Comparison of ENCODE assay signal across 7 mouse cellular contexts in the genomic region with DNA sequence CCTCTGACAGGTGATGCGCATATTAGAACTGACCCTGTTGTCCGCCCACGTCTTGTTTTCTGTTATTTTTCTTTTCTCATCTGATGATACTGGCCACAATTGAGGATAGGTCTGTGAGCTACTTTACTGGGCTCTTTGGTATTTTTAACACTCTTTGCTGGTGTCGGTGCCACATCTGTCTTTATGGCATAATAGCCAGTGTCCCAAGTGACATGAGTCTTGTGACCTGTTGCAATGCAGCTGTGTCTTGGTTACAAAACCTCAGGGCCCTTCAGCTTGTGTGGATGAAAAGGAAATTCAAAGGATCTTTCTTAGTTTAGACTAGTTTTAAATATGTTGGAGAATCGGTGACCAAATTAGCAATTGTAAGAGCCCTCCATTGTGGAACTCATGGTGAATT. TPM values are rescaled to one million over a fixed set of nuclear protein-coding genes. Genes with fewer than 3 reads are reported as not detected.
DNase-seq lines count a peak whose midpoint lies in the region; ATAC-seq and TF ChIP-seq lines count a peak whose summit lies in the region.

No protein-coding gene starts in this region.

- no peak for TF ChIP-seq CTCF in testis, adult 2 months (IDR thresholded peaks at IDR 0.05; ENCODE audit: control insufficient read depth, insufficient read depth, insufficient replicate concordance, low read depth, low read length)

- H3K4me3 ChIP-seq in testis, adult 2 months (ENCODE audit: control insufficient read depth, low read depth, low read length): peak overlapping the region; percentile 99; the same call in 1 of the 2 replicates
- H3K4me3 ChIP-seq in forebrain, embryonic 13.5 days: peak overlapping the region; percentile 82
- peak overlapping the region; percentile 84 for H3K4me3 ChIP-seq in liver, embryonic 15.5 days (replicated peaks)

- no peaks in the 10 kb centered on the region for H3K27me3 ChIP-seq in testis, adult 2 months (ENCODE audit: control insufficient read depth, insufficient read depth, low read length)
- H3K27me3 ChIP-seq in forebrain, embryonic 13.5 days: no peaks in the 10 kb centered on the region
- H3K27me3 ChIP-seq in liver, embryonic 15.5 days: no peaks in the 10 kb centered on the region

- peak overlapping the region; percentile 91 for H3K27ac ChIP-seq in testis, adult 2 months (ENCODE audit: control insufficient read depth, insufficient read depth, low read depth, low read length)
- H3K27ac ChIP-seq in forebrain, embryonic 13.5 days: no peak overlapping the region
- H3K27ac ChIP-seq in liver, embryonic 15.5 days (replicated peaks): no peak overlapping the region; the same call in 1 of the 2 replicates

- no peaks in the 10 kb centered on the region for H3K9me3 ChIP-seq in forebrain, embryonic 13.5 days (replicated peaks)
- no peaks in the 10 kb centered on the region for H3K9me3 ChIP-seq in liver, embryonic 15.5 days (replicated peaks)

- DNase-seq in testis, postnatal 14 days (ENCODE audit: low spot score): no peak
- no peak for DNase-seq in right cerebral cortex, postnatal 36 days (ENCODE audit: low spot score in 2 of 2)
- no peak for DNase-seq in adrenal gland, adult (ENCODE audit: inconsistent age in 2 of 2, low spot score in 1 of 2)
- no peak for DNase-seq in ovary, postnatal 10 days (ENCODE audit: low spot score)

- peak overlapping the region; percentile 89 for H3K9ac ChIP-seq in forebrain, embryonic 13.5 days
- H3K9ac ChIP-seq in liver, embryonic 15.5 days: peak overlapping the region; percentile 95

- 38% methylated on average over 5 of the region's 5 CpGs for WGBS in forebrain, embryonic 13.5 days
- WGBS in liver, embryonic 15.5 days (ENCODE audit: insufficient replicate concordance): 34% methylated on average over 5 of the region's 5 CpGs

- no peaks in the 10 kb centered on the region for H3K36me3 ChIP-seq in testis, adult 2 months (ENCODE audit: control insufficient read depth, insufficient read depth, low read length)
- no peaks in the 10 kb centered on the region for H3K36me3 ChIP-seq in forebrain, embryonic 13.5 days (ENCODE audit: poor library complexity, severe bottlenecking)
- H3K36me3 ChIP-seq in liver, embryonic 15.5 days (replicated peaks): no peaks in the 10 kb centered on the region; the same call in 1 of the 2 replicates

- TF ChIP-seq POLR2A in testis, adult 2 months (IDR thresholded peaks at IDR 0.05; ENCODE audit: control insufficient read depth, low read depth, low read length): no peak

- peak overlapping the region; percentile 80 for H3K4me2 ChIP-seq in forebrain, embryonic 13.5 days
- peak overlapping the region; percentile 90 for H3K4me2 ChIP-seq in liver, embryonic 15.5 days

- H3K4me1 ChIP-seq in testis, adult 2 months (ENCODE audit: control insufficient read depth, insufficient read depth, low read length): peaks cover 3% of the 10 kb centered on the region; the same call in 1 of the 2 replicates
- H3K4me1 ChIP-seq in forebrain, embryonic 13.5 days: peaks cover 27% of the 10 kb centered on the region
- peaks cover 42% of the 10 kb centered on the region for H3K4me1 ChIP-seq in liver, embryonic 15.5 days (replicated peaks)

- ATAC-seq in forebrain, embryonic 13.5 days: no peak
- no peak for ATAC-seq in liver, embryonic 15.5 days (ENCODE audit: insufficient read depth)

RNA-seq across cellular contexts. Expression of a gene that starts 0.9 kb away (rescaled TPM):
- 236 and 271 TPM in 2 replicates for polyA plus RNA-seq in testis, adult 2 months (2012; rRNA removed)
- polyA plus RNA-seq in forebrain, embryonic 13.5 days (2015; fragmentation: Nextera tagmentation; extraction: Ambion mirVana): 29.5 and 31.6 TPM in 2 replicates
- polyA plus RNA-seq in liver, embryonic 15.5 days (2015; fragmentation: Nextera tagmentation; extraction: Ambion mirVana): 10.7 and 12.3 TPM in 2 replicates

RNA-seq across cellular contexts. Expression of a gene that starts 37.9 kb away (rescaled TPM):
- polyA plus RNA-seq in testis, adult 2 months (2012; rRNA removed): 72.2 and 76.2 TPM in 2 replicates
- polyA plus RNA-seq in forebrain, embryonic 13.5 days (2015; fragmentation: Nextera tagmentation; extraction: Ambion mirVana): 88.4 and 97.6 TPM in 2 replicates
- 41.4 and 46.1 TPM in 2 replicates for polyA plus RNA-seq in liver, embryonic 15.5 days (2015; fragmentation: Nextera tagmentation; extraction: Ambion mirVana)

RNA-seq across cellular contexts. Expression of a gene that starts 49.3 kb away (rescaled TPM):
- 0.16 and 0.26 TPM in 2 replicates for polyA plus RNA-seq in testis, adult 2 months (2012; rRNA removed)
- polyA plus RNA-seq in forebrain, embryonic 13.5 days (2015; fragmentation: Nextera tagmentation; extraction: Ambion mirVana): 0.79 and 0.97 TPM in 2 replicates
- polyA plus RNA-seq in liver, embryonic 15.5 days (2015; fragmentation: Nextera tagmentation; extraction: Ambion mirVana): 3.8 and 4.4 TPM in 2 replicates
